Mouse (Mus musculus): ENCODE results near the gene 4921539E11Rik. TPM values are rescaled to one million over a fixed set of nuclear protein-coding genes. Genes with fewer than 3 reads are reported as not detected.

4921539E11Rik gene
- total RNA-seq (2021): not detected
- long read RNA-seq, experiment 1: 0 reads
- long read RNA-seq, experiment 2: 0 reads

DNA sequence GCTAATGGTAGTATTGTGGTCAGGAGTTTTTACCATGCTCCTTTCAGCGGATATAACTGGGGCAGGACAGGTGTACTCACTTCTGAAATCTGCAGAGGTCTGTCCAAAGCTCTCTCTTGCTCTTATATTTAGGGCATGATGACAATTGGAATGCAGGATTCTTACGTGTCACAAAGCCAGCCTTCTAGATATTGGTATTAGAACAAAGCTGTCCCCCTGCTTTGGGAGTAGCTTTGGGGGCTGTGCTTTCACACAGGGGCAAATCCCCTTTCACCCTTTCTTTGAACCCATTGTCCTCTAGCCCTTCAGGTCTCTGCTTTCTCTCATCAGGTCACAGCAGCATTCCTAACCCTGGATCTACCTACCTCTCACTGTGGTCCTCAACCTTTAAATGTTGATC lies at the start of gene 4921539E11Rik:
4921539E11Rik (minus strand) TSS at position 101 of the 400 bp plus-strand sequence.
- no peak for DNase-seq (ENCODE audit: low spot score in 2 of 2)

DNA sequence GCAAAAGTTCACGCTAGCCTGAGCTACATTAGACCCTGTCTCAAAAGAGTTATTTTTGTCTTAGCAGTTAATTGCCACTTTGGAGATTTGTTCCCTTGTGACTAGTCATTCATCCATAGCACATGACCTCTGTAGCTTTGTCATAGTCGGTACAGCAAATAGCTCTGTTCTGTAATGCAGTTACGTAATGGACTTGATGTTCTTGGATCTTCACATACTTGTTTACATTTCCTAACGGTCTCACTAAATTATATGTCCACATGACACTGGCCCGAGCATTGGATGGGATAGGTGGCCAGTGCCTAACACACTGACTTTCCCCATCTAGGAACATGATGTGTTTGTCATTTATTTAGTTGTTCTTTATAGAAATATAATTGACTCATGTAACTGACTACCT lies 44.5 kb upstream of the 4921539E11Rik start:
- no peak for DNase-seq (ENCODE audit: low spot score in 2 of 2)

GRCm38 (mm10) chr4:103329348-103329747 lies 38.7 kb upstream of the 4921539E11Rik start:
- no peak for DNase-seq (ENCODE audit: low spot score in 2 of 2)

DNA sequence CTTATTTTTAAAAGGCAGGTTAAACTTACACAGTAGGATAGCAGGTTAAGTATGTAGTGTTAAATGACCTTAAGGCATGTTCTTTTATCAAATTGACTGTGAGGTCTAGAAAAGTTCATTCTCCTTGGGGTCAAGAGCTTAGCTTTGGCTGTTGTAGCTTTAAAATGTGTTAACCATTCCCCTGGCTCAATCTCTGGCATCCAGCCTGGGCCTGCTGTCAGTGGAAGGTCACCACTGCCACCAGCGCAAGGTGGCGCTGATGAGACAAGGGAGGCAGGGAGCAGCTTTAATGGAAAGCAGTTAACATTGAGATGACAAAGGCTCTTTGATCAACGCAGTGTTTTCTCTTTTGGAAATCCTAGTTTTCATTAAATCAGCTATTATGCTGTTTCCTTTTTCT lies 36.3 kb upstream of the 4921539E11Rik start:
- DNase-seq (ENCODE audit: low spot score in 2 of 2): peak; percentile 63 to 67

- no peak for DNase-seq (ENCODE audit: low spot score in 2 of 2)
These were observed 34.2 kb upstream of the 4921539E11Rik start for GRCm38 (mm10) chr4:103324688-103325451.

DNA sequence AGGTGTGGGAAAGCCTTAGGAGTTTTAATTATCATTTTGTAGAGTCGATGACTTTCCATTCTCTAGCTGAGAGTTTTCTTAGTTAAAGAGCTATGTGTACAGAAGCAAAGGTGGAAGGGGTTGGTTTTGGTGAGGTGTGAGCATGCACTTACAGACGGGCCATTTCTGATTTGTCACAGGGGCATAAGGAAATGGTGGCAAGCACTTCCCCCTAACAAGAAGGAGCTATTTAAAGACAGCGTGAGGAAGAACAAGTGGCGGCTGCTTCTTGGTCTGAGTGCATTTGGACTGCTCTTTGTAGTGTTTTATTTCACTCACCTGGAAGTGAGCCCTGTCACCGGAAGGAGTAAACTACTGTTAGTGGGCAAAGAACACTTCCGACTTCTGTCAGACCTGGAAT lies 30.8 kb upstream of the 4921539E11Rik start:
- no peak for DNase-seq (ENCODE audit: low spot score in 2 of 2)

GRCm38 (mm10) chr4:103315861-103316260 lies 25.2 kb upstream of the 4921539E11Rik start:
- no peak for DNase-seq (ENCODE audit: low spot score in 2 of 2)

DNA sequence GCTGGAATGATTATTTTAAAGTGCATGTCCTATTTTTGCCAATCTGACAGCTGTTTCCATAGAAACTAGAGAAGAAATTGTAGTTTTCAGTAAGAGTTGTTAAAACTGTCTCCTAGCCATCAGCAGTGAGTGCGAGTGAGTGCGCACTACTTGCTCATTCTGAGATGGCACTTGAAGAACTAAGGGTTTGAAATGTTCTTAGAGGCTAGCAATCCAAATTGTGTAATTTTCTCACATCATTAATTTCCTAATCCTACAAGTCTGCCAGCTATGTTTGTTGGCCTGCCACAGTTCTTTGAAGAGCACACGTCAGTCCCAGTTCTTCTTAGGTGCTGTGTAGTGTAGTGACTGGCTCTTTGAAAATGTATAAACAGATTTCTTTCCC lies 23.9 kb upstream of the 4921539E11Rik start:
- DNase-seq (ENCODE audit: low spot score in 2 of 2): no peak

- DNase-seq (ENCODE audit: low spot score in 2 of 2): peak; percentile 98 to 99
These were observed 23.2 kb upstream of the 4921539E11Rik start, which contains the start of gene Oma1 for GRCm38 (mm10) chr4:103313587-103314525. Gene Oma1 (plus strand): TSS chr4:103313812.

DNA sequence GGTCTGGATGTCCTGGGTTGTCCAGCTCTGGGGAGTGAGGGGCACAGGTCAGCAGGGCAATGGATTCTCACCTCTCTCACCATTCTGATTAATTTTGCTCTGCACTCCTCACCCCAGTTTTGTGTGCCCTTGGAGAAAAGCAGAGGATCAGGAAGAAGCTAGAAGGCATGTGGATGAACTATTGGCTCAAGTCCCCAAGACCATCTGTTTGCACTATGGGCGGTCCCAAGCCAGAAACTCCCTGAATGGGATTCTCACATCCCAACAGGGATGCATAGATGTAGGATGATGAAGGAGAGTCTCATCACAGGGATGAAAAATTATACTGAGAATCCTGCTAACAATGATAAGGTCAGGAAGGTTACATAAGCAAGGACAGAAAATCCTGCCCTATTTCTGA lies 13.2 kb upstream of the 4921539E11Rik start:
- no peak for DNase-seq (ENCODE audit: low spot score in 2 of 2)

GRCm38 (mm10) chr4:103299342-103299741 lies 8.7 kb upstream of the 4921539E11Rik start:
- DNase-seq (ENCODE audit: low spot score in 2 of 2): no peak

DNA sequence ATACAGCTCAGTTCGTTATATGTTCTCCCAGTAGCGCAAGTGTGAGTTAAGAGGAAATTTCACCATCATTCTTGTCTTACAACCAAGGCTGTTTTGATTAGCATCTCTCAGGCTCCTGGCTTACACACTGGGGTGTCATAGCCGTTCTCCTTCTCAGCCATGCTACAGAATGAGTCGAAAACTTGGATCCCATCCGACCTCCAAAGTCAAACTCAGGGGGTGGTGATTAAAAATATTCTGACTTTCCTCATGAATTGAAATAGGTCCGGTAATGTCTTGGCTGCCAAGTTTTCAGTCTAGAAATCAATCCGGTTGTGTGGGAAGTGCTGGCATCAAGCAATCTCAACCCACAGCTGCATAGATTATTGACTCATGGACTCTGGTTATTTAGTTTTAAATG lies 2.3 kb downstream of the 4921539E11Rik start:
- DNase-seq (ENCODE audit: low spot score in 2 of 2): no peak

GRCm38 (mm10) chr4:103273021-103273420 lies 17.6 kb downstream of the 4921539E11Rik start:
- no peak for DNase-seq (ENCODE audit: low spot score in 2 of 2)

DNA sequence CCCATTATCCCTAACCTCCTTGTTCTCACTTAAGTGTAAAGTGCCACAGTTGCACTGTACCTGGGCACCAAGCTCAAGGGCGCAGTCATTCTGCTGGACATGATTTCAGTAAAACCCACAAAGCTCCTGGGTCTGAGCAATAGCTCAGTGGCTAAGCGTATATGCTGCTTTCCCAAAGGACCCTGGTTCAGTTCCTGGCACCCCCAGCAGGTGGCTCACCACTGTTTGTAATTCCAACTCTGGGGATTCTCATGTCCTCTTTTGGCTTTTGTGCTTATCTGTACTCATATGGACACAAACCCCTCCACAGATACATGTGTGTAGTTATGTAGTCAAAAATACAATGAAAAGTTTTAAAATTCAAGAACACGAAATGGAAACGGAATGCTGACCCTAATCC lies 21.3 kb downstream of the 4921539E11Rik start:
- no peak for DNase-seq (ENCODE audit: low spot score in 2 of 2)

GRCm38 (mm10) chr4:103265166-103265565 lies 25.5 kb downstream of the 4921539E11Rik start:
- no peak for DNase-seq (ENCODE audit: low spot score in 2 of 2)

DNA sequence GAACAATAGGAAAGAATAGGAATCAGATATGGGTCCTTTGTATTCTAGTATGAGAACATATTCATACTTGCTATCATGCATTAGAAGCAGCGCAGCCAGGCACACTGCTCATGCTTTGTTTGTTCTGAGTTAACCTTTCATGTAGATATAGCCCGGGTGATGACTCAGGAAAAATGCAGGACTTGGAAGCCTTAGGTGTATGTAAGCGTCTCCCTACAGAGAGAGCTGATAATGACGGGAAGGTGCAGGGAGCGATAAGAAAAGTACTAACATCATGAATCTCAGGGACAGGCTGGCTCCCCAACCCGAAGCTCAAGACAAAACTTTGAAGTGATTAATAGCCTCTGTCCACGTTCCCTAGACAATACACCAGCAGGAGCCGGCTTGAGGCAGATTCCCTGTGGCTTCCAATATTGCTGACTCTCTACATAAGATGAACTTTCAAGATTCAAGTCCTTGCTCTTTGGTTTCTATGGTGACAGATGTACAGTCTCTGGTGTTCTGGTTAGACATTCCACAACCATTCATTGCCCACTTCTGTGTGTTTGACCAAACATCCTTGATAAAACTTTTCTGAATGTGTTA lies 26.8 kb downstream of the 4921539E11Rik start:
- no peak for DNase-seq (ENCODE audit: low spot score in 2 of 2)

- no peak for DNase-seq (ENCODE audit: low spot score in 2 of 2)
These were observed 27.3 kb downstream of the 4921539E11Rik start for GRCm38 (mm10) chr4:103263378-103263777.

- DNase-seq (ENCODE audit: low spot score in 2 of 2): no peak
These were observed 31.8 kb downstream of the 4921539E11Rik start for GRCm38 (mm10) chr4:103258817-103259216.

- no peak for DNase-seq (ENCODE audit: low spot score in 2 of 2)
These were observed 36.8 kb downstream of the 4921539E11Rik start for GRCm38 (mm10) chr4:103253846-103254245.

DNA sequence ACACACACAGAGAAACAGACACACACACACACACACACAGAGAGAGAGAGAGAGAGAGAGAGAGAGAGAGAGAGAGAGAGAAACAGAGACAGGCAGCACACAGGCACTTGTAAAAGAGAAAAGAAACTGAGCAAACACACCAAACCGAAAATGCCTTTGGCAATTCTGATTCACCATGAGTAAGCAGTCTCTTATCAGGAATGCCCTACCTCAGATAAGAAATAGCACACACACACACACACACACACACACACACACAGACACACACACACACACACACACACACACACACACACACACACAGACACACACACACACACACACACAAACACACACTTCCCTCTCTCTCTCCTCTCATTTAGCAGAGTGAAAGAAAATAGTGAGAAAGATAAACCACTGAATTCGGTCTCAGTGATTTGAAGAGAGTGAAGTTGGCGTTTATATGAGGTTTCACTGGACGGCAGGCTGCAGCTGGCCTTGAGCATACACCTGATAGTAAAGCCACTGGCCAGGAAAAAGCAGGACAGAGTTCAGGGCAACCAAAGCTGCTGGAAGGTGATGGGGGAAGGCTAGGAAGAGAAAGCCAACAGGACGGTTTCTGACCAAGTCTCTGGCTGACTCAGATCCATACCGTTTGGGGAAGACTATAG lies 41.1 kb downstream of the 4921539E11Rik start:
- DNase-seq (ENCODE audit: low spot score in 2 of 2): peak in 1 of 2 experiments; percentile 27

- no peak for DNase-seq (ENCODE audit: low spot score in 2 of 2)
These were observed 42.9 kb downstream of the 4921539E11Rik start for GRCm38 (mm10) chr4:103247813-103248212.

Data from adrenal gland, adult 18-20 months (tissue).